Mouse (Mus musculus) spleen, postnatal 4 days (tissue): ENCODE measurements at regions not wholly inside any gene's neighbourhood (a gene's known extent, or its start where the extent isn't known, plus 50 kb on each side); places are given as distances from the start of the nearest gene placed in this dataset.

Experiments
- DNase-seq, 2 experiments: peaks; one replicate each; pipeline ENCODE4 v3.0.0; 2022; ENCODE audit warnings: low spot score in 2 of 2

- no peak for DNase-seq
These were observed 72.9 kb upstream of the Tle4 start for GRCm38 (mm10) chr19:14670821-14671104.

- no peak for DNase-seq
These were observed 72.4 kb upstream of the Tle4 start for GRCm38 (mm10) chr19:14670078-14670820.

DNA sequence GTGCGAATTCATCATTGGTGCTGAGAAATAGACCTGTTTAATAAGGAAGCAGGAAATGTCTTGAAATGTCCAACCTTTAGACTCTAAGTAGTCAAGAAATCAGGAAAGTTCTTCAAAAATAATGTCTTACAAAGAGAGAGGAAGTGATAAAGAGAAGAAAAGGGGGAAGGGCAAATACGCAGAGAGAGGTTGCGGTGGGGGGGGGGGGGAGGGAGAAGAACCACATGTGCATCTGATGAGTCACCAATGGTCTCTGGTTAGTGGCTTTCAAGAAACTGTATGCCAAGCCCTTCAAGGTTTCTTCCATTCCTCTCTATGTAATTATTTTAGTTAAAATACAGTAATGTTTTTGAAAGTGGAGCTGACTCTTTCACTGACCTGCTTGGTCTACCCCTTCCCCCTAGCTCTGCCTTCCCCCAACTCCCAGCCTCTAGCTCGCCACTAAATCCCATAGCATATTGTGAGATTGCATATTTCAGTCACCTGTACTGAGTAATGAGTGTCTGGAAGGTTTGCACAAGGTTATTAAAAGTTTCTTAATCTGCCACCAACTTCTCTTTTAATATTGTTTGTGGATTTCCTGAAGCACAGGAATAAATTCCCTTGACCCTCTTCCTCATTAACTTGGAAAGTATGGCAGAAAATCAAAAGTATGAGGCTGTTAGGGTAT, 70.8 kb upstream of the Tle4 start:
- no peak for DNase-seq

DNA sequence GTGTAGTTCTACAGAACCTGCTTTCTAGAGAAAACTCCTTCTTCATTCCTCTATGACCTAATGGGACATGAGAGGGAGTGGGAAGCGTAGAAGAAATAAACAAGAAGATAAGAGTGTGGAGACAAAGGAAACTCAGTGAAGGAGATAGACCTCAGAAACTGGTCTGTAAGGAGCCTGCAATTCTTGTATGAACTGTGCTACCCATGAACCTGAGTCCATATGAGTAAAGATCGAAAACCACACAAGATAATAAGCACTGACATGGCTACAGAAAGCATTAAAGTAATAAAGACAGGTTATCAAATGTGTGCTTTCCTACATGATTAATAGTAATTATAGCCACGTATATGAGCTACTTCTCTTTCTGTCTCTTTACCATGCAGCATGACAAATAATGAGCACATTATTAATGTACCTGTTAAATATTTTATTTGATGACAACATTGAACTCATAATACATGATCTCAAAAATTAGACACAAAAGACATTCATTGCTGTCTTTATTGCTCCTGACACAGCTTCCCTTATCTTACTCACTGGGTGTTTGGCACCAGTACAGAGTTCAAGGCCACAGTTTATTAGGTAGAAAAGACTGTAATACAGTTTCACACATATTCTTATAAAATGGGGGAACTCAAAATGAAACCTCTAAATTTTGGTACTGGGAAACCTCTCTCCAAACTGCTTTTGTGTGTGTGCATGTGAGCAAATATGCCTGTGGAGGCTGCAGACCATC, 67.0 kb upstream of the Tle4 start:
- no peak for DNase-seq

DNA sequence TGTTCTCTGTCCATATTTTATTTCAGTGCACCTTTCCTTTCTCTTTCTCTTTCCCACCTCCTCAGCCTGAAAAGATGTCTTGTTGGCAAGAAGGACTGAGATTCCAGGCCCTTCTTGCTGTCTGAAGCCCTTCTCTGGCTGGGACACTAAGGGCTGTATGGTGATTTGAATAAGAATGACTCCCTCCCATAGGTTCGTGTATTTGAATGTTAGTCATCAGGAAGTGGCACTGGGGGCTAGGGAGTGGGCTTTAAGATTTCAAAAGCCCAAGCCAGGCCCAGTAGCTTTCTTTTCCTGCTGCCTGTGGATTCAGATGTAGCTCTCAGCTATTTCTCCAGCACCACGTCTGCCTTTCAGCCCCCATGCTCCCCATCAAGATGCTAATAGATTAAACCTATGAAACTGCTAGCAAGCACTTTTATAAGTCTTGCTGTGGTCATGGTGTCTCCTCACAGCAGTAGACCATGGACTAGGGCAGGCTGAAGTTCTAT, 66.3 kb upstream of the Tle4 start:
- no peak for DNase-seq

- DNase-seq = no peak
These were observed 65.5 kb upstream of the Tle4 start for GRCm38 (mm10) chr19:14663350-14663749.

GRCm38 (mm10) chr19:14659725-14660124, 61.9 kb upstream of the Tle4 start:
- no peak for DNase-seq

- DNase-seq = no peak
These were observed 60.6 kb upstream of the Tle4 start for GRCm38 (mm10) chr19:14658479-14658878.

DNA sequence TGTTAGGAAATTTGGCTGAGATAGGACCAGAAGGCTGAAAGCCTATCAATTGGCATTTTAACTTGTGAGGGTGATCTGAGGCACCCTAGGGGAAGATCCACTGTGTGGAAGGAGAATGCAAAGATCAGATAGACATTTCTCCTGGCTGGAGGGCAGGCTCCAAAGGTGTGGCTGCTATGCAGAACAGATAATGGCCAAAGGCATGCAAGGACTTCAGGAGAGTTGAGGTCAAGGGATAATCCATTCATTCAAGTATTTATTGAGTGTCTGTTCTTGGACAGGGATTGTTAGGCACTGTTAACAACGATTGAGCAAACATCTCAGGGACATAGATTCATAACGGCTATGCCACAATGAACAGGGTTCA, 58.2 kb upstream of the Tle4 start:
- no peak for DNase-seq

GRCm38 (mm10) chr19:14655302-14656021, 57.6 kb upstream of the Tle4 start:
- no peak for DNase-seq
